Mouse (Mus musculus): ENCODE results near the gene Cyp26b1. TPM values are rescaled to one million over a fixed set of nuclear protein-coding genes. Genes with fewer than 3 reads are reported as not detected.

Gene Cyp26b1
- 4.1 and 8.6 TPM in 2 replicates for polyA plus RNA-seq (2012; rRNA removed)

GRCm38 (mm10) chr6:84593693-84594092 is at the start of gene Cyp26b1:
Gene Cyp26b1, minus strand, starts transcription at chr6:84593908.
- 89% methylated on average over 10 of the region's 10 CpGs for WGBS

GRCm38 (mm10) chr6:84641062-84641431 is 47.3 kb upstream of the Cyp26b1 start:
- 25% methylated on average over 4 of the region's 4 CpGs for WGBS
- Histone ChIP-seq H3K4me1 (ENCODE audit: control insufficient read depth, insufficient read depth, low read length) (peaks cover 25% of the 10 kb centered on the region), H3K4me3 (replicated peaks; ENCODE audit: extremely low read depth, low read depth, low read length) (no peak overlapping the region)
- no peak for TF ChIP-seq CTCF (IDR thresholded peaks at IDR 0.05; ENCODE audit: insufficient read depth, low read length)
- DNase-seq, result no peak

More at GRCm38 (mm10) chr6:84593693-84594092, at the start of gene Cyp26b1:
- TF ChIP-seq CTCF (IDR thresholded peaks at IDR 0.05; ENCODE audit: insufficient read depth, low read length) (no peak), POLR2A (IDR thresholded peaks at IDR 0.05; ENCODE audit: borderline replicate concordance, extremely low read depth, low read depth, low read length) (no peak)
- H3K4me3 ChIP-seq (replicated peaks; ENCODE audit: extremely low read depth, low read depth, low read length), result no peak within 1 kb of the TSS
- peaks cover 8% of the 10 kb centered on the region for H3K4me1 ChIP-seq (ENCODE audit: control insufficient read depth, insufficient read depth, low read length)
- DNase-seq, result no peak

GRCm38 (mm10) chr6:84640324-84641061 is 46.8 kb upstream of the Cyp26b1 start:
- Histone ChIP-seq H3K4me1 (ENCODE audit: control insufficient read depth, insufficient read depth, low read length) (peaks cover 25% of the 10 kb centered on the region), H3K4me3 (replicated peaks; ENCODE audit: extremely low read depth, low read depth, low read length) (no peak overlapping the region)
- no peak for TF ChIP-seq CTCF (IDR thresholded peaks at IDR 0.05; ENCODE audit: insufficient read depth, low read length)
- no peak for TF ChIP-seq POLR2A (IDR thresholded peaks at IDR 0.05; ENCODE audit: borderline replicate concordance, extremely low read depth, low read depth, low read length)
- DNase-seq, result peak; percentile 24
- 15% methylated on average over 9 of the region's 9 CpGs for WGBS

- TF ChIP-seq POLR2A (IDR thresholded peaks at IDR 0.05; ENCODE audit: borderline replicate concordance, extremely low read depth, low read depth, low read length), result no peak
- no peak for TF ChIP-seq CTCF (IDR thresholded peaks at IDR 0.05; ENCODE audit: insufficient read depth, low read length)
- Histone ChIP-seq H3K4me3 (replicated peaks; ENCODE audit: extremely low read depth, low read depth, low read length) (no peak overlapping the region), H3K4me1 (ENCODE audit: control insufficient read depth, insufficient read depth, low read length) (peaks cover 25% of the 10 kb centered on the region)
- DNase-seq, result no peak
These were observed 44.5 kb upstream of the Cyp26b1 start for GRCm38 (mm10) chr6:84638206-84638605.

- Histone ChIP-seq H3K4me3 (replicated peaks; ENCODE audit: extremely low read depth, low read depth, low read length) (no peak overlapping the region), H3K4me1 (ENCODE audit: control insufficient read depth, insufficient read depth, low read length) (peaks cover 11% of the 10 kb centered on the region; the same call in 1 of the 2 replicates)
- WGBS, result 59% methylated on average over 2 of the region's 2 CpGs
- TF ChIP-seq CTCF (IDR thresholded peaks at IDR 0.05; ENCODE audit: insufficient read depth, low read length), result no peak
- no peak for TF ChIP-seq POLR2A (IDR thresholded peaks at IDR 0.05; ENCODE audit: borderline replicate concordance, extremely low read depth, low read depth, low read length)
- DNase-seq, result no peak
These were observed 37.9 kb upstream of the Cyp26b1 start for GRCm38 (mm10) chr6:84631588-84631987.

GRCm38 (mm10) chr6:84630276-84630675 is 36.6 kb upstream of the Cyp26b1 start:
- WGBS, result 26% methylated on average over 1 of the region's 1 CpGs
- DNase-seq, result no peak
- H3K4me1 ChIP-seq (ENCODE audit: control insufficient read depth, insufficient read depth, low read length), result peaks cover 11% of the 10 kb centered on the region
- H3K4me3 ChIP-seq (replicated peaks; ENCODE audit: extremely low read depth, low read depth, low read length), result no peak overlapping the region
- TF ChIP-seq CTCF (IDR thresholded peaks at IDR 0.05; ENCODE audit: insufficient read depth, low read length) (no peak), POLR2A (IDR thresholded peaks at IDR 0.05; ENCODE audit: borderline replicate concordance, extremely low read depth, low read depth, low read length) (no peak)

GRCm38 (mm10) chr6:84628831-84629230 is 35.1 kb upstream of the Cyp26b1 start:
- no peak overlapping the region for H3K4me3 ChIP-seq (replicated peaks; ENCODE audit: extremely low read depth, low read depth, low read length)
- WGBS, result 86% methylated on average over 5 of the region's 5 CpGs
- no peak for DNase-seq
- TF ChIP-seq CTCF (IDR thresholded peaks at IDR 0.05; ENCODE audit: insufficient read depth, low read length) (no peak), POLR2A (IDR thresholded peaks at IDR 0.05; ENCODE audit: borderline replicate concordance, extremely low read depth, low read depth, low read length) (no peak)
- peaks cover 11% of the 10 kb centered on the region for H3K4me1 ChIP-seq (ENCODE audit: control insufficient read depth, insufficient read depth, low read length)

GRCm38 (mm10) chr6:84626398-84626797 is 32.7 kb upstream of the Cyp26b1 start:
- H3K4me3 ChIP-seq (replicated peaks; ENCODE audit: extremely low read depth, low read depth, low read length), result no peak overlapping the region
- WGBS, result 60% methylated on average over 2 of the region's 2 CpGs
- TF ChIP-seq CTCF (IDR thresholded peaks at IDR 0.05; ENCODE audit: insufficient read depth, low read length), result no peak
- TF ChIP-seq POLR2A (IDR thresholded peaks at IDR 0.05; ENCODE audit: borderline replicate concordance, extremely low read depth, low read depth, low read length), result no peak

GRCm38 (mm10) chr6:84619166-84619565 is 25.5 kb upstream of the Cyp26b1 start:
- no peak for DNase-seq
- WGBS, result 96% methylated on average over 6 of the region's 6 CpGs
- Histone ChIP-seq H3K4me1 (ENCODE audit: control insufficient read depth, insufficient read depth, low read length) (no peaks in the 10 kb centered on the region; the same call in 1 of the 2 replicates), H3K4me3 (replicated peaks; ENCODE audit: extremely low read depth, low read depth, low read length) (no peak overlapping the region)
- no peak for TF ChIP-seq POLR2A (IDR thresholded peaks at IDR 0.05; ENCODE audit: borderline replicate concordance, extremely low read depth, low read depth, low read length)
- TF ChIP-seq CTCF (IDR thresholded peaks at IDR 0.05; ENCODE audit: insufficient read depth, low read length), result no peak

More at GRCm38 (mm10) chr6:84626398-84626797, 32.7 kb upstream of the Cyp26b1 start:
- DNase-seq, result no peak
- peaks cover 10% of the 10 kb centered on the region for H3K4me1 ChIP-seq (ENCODE audit: control insufficient read depth, insufficient read depth, low read length)

- WGBS, result 91% methylated on average over 1 of the region's 1 CpGs
- no peak for DNase-seq
- no peak for TF ChIP-seq POLR2A (IDR thresholded peaks at IDR 0.05; ENCODE audit: borderline replicate concordance, extremely low read depth, low read depth, low read length)
- TF ChIP-seq CTCF (IDR thresholded peaks at IDR 0.05; ENCODE audit: insufficient read depth, low read length), result no peak
- no peak overlapping the region for H3K4me3 ChIP-seq (replicated peaks; ENCODE audit: extremely low read depth, low read depth, low read length)
- H3K4me1 ChIP-seq (ENCODE audit: control insufficient read depth, insufficient read depth, low read length), result no peaks in the 10 kb centered on the region
These were observed 23.3 kb upstream of the Cyp26b1 start for GRCm38 (mm10) chr6:84617051-84617450.

All from lung, adult 2 months (tissue).